Mouse (Mus musculus) T-cell, adult 2 months (primary cell): ENCODE measurements around the gene Xirp1.

Source experiments
- DNase-seq: peaks from one replicate; pipeline ENCODE4 v3.0.0; 2022; ENCODE audit warnings: low spot score

Gene Xirp1

GRCm38 (mm10) chr9:119972166-119972565 is 51.2 kb downstream of the Xirp1 start:
- DNase-seq = no peak

GRCm38 (mm10) chr9:119970763-119971656 is 52.4 kb downstream of the Xirp1 start:
- DNase-seq = no peak

- peak; percentile 58 for DNase-seq
Observed at GRCm38 (mm10) chr9:119970221-119970620, 53.2 kb downstream of the Xirp1 start.

- DNase-seq = no peak
Observed at GRCm38 (mm10) chr9:119969811-119970210, 53.6 kb downstream of the Xirp1 start.

- no peak for DNase-seq
Observed at GRCm38 (mm10) chr9:119966221-119966910, 57.0 kb downstream of the Xirp1 start.

- DNase-seq = no peak
Observed at GRCm38 (mm10) chr9:119965186-119965585, 58.2 kb downstream of the Xirp1 start.

GRCm38 (mm10) chr9:119964206-119964605 is 59.2 kb downstream of the Xirp1 start:
- DNase-seq = no peak
